Mouse (Mus musculus) midbrain, embryonic 15.5 days (tissue): Measurements from ENCODE around the gene Fmo2. TPM values are rescaled to one million over a fixed set of nuclear protein-coding genes. Genes with fewer than 3 reads are reported as not detected.

ENCODE experiments used
- ATAC-seq: fragments of 200-750 bp; cut with Nextera tagmentation; replicated peaks from 2 replicates; pipeline ENCODE4 v1.8.0; 2017; ENCODE audit warnings: moderate TSS enrichment
- H3K27ac ChIP-seq: fragments of 300-500 bp; sonication (generic); 2 replicates; pipeline ENCODE4 v1.5.1; 2015; ENCODE audit warnings: mild to moderate bottlenecking, inconsistent platforms
- H3K27me3 ChIP-seq: fragments of 300-500 bp; sonication (generic); replicated peaks from 2 replicates; pipeline ENCODE4 v1.6.1; 2015; ENCODE audit warnings: inconsistent platforms
- H3K36me3 ChIP-seq: fragments of 300-500 bp; sonication (generic); replicated peaks from 2 replicates; pipeline ENCODE4 v1.6.1; 2015; ENCODE audit warnings: inconsistent platforms
- H3K4me1 ChIP-seq: fragments of 300-500 bp; sonication (generic); 2 replicates; pipeline ENCODE4 v1.6.1; 2015; ENCODE audit warnings: inconsistent platforms
- H3K4me2 ChIP-seq: fragments of 300-500 bp; sonication (generic); 2 replicates; pipeline ENCODE4 v1.6.1; 2015; ENCODE audit warnings: inconsistent platforms, mild to moderate bottlenecking, moderate library complexity
- H3K4me3 ChIP-seq: fragments of 300-500 bp; sonication (generic); 2 replicates; pipeline ENCODE4 v1.5.1; 2015; ENCODE audit warnings: mild to moderate bottlenecking, inconsistent platforms
- H3K9ac ChIP-seq: fragments of 300-500 bp; sonication (generic); 2 replicates; pipeline ENCODE4 v1.6.1; 2015; ENCODE audit warnings: mild to moderate bottlenecking, inconsistent platforms
- H3K9me3 ChIP-seq: fragments of 300-500 bp; sonication (generic); 2 replicates; pipeline ENCODE4 v1.6.1; 2016; ENCODE audit warnings: inconsistent platforms
- WGBS: fragments of 180-500 bp; shearing (Covaris S2); methylation state at CpG from one replicate; pipeline ENCODE4 v1.1.7; 2015; ENCODE audit warnings: mixed read lengths; 5-methylcytosine and 5-hydroxymethylcytosine counted together
- polyA plus RNA-seq: library from polyadenylated mRNA; unstranded; fragments of >200 nt; fragmentation: Nextera tagmentation; extraction: Ambion mirVana; gene quantifications from 2 replicates; pipeline ENCODE4 v1.2.1, GENCODE M21; 2015

Fmo2 gene
- polyA plus RNA-seq, 1 experiment from 2014 or later: not detected

DNA sequence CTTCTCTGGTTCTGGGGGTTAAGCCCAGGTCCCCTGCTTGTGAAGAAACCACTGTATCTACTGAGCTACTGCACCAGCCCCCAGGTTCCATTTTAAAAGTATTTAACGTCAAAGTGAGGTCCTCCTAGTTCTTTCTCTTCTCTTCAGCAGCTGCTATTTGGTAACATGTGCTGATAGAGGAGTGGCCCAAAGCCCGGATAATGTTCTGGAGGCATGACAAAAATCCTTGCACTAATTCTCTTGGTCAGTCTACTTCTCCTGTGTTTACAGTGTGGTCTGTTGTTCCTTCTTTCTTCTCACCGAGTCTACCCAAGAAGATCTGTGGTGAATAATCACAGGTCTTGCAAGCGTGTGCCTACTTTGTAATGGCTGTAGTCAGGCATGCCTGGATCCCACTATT is 15.8 kb downstream of the Fmo2 start:
- WGBS: 87% methylated on average over 4 of the region's 4 CpGs
- H3K27me3 ChIP-seq: no peaks in the 10 kb centered on the region
- H3K9me3 ChIP-seq: no peaks in the 10 kb centered on the region
- H3K4me2 ChIP-seq: no peak overlapping the region
- no peaks in the 10 kb centered on the region for H3K4me1 ChIP-seq
- H3K4me3 ChIP-seq: no peak overlapping the region
- ATAC-seq: no peak
- H3K9ac ChIP-seq: no peak overlapping the region
- no peaks in the 10 kb centered on the region for H3K36me3 ChIP-seq
- no peak overlapping the region for H3K27ac ChIP-seq

DNA sequence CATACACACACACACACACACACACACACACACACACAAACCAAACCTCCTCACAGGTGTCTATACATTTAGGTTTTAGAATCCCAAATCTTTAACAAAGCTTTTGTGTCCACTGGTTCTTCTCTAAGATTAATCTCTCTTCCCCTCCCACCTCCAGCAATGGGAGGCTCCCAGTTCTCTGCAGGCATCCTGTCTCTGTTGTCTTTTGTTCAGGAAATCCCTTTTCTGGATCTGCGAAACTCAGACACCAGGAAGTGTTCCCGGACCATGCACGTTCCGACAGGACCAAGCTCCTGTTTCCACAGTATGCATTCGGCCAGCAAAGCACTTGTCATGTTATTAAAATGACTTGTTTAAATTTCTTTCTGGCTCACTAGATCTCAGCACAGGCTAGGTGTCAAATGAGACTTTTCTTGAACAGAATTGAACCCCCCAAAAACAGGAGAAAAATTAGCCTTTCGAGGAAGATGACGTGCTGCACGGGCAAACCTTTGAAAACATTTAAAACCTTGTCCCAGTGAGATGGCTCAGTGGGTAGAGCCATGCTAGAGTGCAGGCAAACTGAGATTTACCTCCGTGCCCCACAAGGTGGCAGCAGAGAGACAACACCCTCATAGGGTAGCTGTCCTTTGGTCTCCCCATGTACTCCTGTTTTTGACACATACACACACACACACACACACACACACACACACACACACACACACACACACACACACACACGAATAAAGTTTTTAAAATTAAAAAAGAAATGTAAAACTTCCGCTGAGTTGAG is 18.7 kb downstream of the Fmo2 start:
- Histone ChIP-seq H3K4me3 (no peak overlapping the region), H3K27me3 (no peaks in the 10 kb centered on the region), H3K4me2 (no peak overlapping the region), H3K36me3 (no peaks in the 10 kb centered on the region), H3K9me3 (no peaks in the 10 kb centered on the region), H3K9ac (no peak overlapping the region), H3K4me1 (no peaks in the 10 kb centered on the region), H3K27ac (no peak overlapping the region)
- 51% methylated on average over 11 of the region's 11 CpGs for WGBS
- ATAC-seq: no peak

DNA sequence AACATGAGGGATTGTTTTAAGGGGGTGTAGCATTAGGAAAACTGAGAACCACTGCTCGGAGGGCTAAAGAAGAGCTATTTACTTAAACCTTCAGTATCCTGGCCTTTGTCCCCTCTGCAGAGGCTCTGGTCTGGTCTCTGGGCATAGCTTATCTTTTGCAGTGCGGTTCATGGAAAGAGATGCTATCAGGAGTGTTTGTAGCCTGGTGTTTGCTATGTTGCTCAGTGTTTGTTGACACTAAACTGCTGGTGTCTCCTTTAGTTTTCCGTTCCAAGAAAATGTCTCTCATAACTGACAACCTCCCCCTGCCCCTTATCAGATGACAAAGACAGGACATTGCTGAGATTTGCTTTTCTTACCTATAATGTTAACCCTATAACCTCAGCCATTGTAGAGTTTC is 23.4 kb downstream of the Fmo2 start:
- H3K9me3 ChIP-seq: no peaks in the 10 kb centered on the region
- no peak for ATAC-seq

DNA sequence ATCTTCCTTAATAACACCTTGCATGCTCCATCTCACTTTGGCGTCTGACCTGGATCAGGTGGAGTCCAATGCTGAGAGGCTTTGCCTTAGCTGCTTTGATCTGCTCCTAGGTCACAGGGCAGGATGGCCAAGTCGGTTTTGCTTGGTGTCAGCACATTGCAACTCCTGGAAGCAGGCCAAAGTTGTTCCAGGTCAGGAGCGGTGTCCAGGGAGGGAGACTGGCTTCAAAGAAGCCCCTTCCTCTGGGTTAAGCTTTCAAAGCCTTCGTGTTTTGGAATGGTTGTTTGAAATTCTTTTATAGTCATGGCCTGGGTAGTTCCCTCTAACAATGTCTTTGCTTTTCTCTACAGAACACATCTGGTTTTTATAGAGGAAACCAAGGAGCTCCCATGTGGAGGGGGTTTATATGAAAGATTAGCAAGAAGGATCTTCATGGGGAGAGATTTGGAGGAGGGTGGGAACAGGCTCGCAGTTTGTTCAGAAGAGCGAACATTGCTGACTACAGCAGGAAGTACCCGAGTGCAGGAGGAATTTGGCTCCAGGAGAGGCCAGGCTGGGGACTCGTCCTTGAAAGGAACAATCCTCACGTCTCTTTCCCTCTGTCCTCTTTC is 26.7 kb downstream of the Fmo2 start:
- Histone ChIP-seq H3K4me1 (no peaks in the 10 kb centered on the region), H3K4me2 (no peak overlapping the region), H3K9ac (no peak overlapping the region), H3K4me3 (no peak overlapping the region), H3K36me3 (no peaks in the 10 kb centered on the region), H3K9me3 (no peaks in the 10 kb centered on the region; the same call in 1 of the 2 replicates), H3K27me3 (no peaks in the 10 kb centered on the region), H3K27ac (no peak overlapping the region)
- WGBS: 58% methylated on average over 9 of the region's 9 CpGs
- ATAC-seq: no peak

More for the DNA sequence above, 23.4 kb downstream of the Fmo2 start:
- H3K27ac ChIP-seq: no peak overlapping the region
- no peaks in the 10 kb centered on the region for H3K36me3 ChIP-seq
- no peak overlapping the region for H3K9ac ChIP-seq
- no peak overlapping the region for H3K4me2 ChIP-seq
- no peak overlapping the region for H3K4me3 ChIP-seq
- no peaks in the 10 kb centered on the region for H3K27me3 ChIP-seq
- no peaks in the 10 kb centered on the region for H3K4me1 ChIP-seq
- WGBS: 88% methylated on average over 3 of the region's 3 CpGs

DNA sequence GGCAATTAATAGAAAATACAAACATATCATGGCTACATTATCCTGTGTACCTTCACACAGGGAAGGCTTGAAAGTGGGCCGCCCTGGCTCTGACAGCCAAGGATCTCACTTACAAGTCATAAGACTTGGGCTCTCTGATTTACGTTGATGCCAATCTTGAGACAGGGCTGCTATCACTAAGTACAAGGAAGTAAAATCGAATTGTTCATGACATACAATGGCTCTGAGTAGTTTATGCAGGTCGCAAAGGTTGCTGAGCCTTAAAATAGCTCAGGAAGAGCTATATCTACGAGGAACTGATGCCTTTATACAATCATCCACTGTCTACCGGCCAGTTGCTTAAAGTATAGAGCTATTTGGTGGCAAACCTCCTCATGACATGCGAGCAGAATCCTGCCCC is 27.5 kb downstream of the Fmo2 start:
- no peak overlapping the region for H3K4me2 ChIP-seq
- no peaks in the 10 kb centered on the region for H3K4me1 ChIP-seq
- 85% methylated on average over 7 of the region's 7 CpGs for WGBS
- no peak overlapping the region for H3K9ac ChIP-seq
- no peaks in the 10 kb centered on the region for H3K27me3 ChIP-seq
- H3K36me3 ChIP-seq: no peaks in the 10 kb centered on the region
- no peak overlapping the region for H3K27ac ChIP-seq
- H3K9me3 ChIP-seq: no peaks in the 10 kb centered on the region; the same call in 1 of the 2 replicates
- no peak overlapping the region for H3K4me3 ChIP-seq
- ATAC-seq: no peak

DNA sequence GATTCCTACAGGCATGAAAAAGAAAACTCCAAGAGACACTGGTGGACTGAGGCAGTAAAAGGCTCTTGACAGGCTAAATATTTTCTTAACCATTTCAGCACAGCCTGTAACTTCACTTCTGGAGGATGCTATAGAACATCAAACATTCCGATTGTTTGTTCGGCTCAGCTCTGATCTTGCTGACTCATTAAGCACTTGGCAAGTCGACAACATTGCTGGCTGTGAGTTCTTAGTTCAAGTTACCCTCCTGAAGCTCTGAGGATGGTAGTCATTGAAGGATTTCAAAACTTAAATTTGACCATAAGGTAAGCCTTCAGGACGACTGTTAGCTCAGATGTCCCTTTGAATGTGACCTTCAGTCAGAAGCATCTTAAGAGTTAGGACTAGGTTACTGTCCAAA is 31.1 kb downstream of the Fmo2 start:
- Histone ChIP-seq H3K4me3 (no peak overlapping the region), H3K27me3 (no peaks in the 10 kb centered on the region), H3K27ac (no peak overlapping the region), H3K4me2 (no peak overlapping the region), H3K9ac (no peak overlapping the region), H3K36me3 (no peaks in the 10 kb centered on the region), H3K9me3 (no peaks in the 10 kb centered on the region; the same call in 1 of the 2 replicates), H3K4me1 (no peaks in the 10 kb centered on the region)
- WGBS: 80% methylated on average over 4 of the region's 4 CpGs
- no peak for ATAC-seq

DNA sequence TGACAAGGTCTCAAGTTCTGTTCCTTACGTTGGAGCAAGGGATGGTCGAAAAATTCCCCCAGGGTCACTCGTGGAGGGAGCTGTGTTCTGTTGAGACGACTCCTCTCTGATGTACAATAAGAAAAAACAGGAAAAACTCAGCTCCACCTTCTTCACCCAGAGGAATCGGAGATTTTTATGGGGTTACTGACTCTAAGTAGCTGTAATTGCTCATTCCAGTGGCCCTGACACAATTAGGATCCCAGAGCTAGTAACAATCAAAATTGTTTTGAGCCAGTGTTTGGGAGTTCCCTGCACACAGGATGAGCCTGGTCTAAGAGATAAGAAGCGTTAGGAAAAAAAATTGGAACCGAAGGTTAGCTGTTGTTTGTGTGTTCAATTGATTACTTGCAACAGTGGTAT is 32.2 kb downstream of the Fmo2 start, which contains the start of gene Fmo1:
Fmo1 (minus strand) TSS at position 331 of the 402 bp plus-strand sequence.
- 78% methylated on average over 7 of the region's 7 CpGs for WGBS
- Histone ChIP-seq H3K9ac (no peak within 1 kb of the TSS), H3K4me1 (no peaks in the 10 kb centered on the region), H3K4me3 (no peak within 1 kb of the TSS), H3K36me3 (no peaks in the 10 kb centered on the region), H3K9me3 (no peaks in the 10 kb centered on the region; the same call in 1 of the 2 replicates), H3K27me3 (no peaks in the 10 kb centered on the region), H3K4me2 (no peak within 1 kb of the TSS), H3K27ac (no peak within 1 kb of the TSS)
- no peak for ATAC-seq

DNA sequence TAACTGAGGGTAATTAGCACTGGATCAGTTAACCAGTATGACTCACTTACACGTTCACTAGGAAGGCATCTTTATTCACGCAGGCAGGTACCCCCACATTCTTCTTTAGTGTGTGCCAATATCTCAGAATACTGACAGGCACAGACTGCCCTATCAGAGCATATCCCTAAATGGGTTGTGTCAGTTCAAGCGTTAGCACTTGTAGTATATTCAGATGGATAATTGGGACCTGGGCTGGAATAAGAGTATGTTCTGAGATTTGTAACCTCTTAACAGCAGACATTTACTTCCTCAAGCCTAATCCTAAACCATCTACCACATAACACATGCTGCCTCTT is 33.1 kb downstream of the Fmo2 start:
- no peaks in the 10 kb centered on the region for H3K27me3 ChIP-seq
- no peaks in the 10 kb centered on the region; the same call in 1 of the 2 replicates for H3K9me3 ChIP-seq
- no peak overlapping the region for H3K4me2 ChIP-seq
- no peaks in the 10 kb centered on the region for H3K4me1 ChIP-seq
- H3K9ac ChIP-seq: no peak overlapping the region
- H3K27ac ChIP-seq: no peak overlapping the region
- H3K36me3 ChIP-seq: no peaks in the 10 kb centered on the region
- H3K4me3 ChIP-seq: no peak overlapping the region
- WGBS: 71% methylated on average over 3 of the region's 3 CpGs
- ATAC-seq: no peak

DNA sequence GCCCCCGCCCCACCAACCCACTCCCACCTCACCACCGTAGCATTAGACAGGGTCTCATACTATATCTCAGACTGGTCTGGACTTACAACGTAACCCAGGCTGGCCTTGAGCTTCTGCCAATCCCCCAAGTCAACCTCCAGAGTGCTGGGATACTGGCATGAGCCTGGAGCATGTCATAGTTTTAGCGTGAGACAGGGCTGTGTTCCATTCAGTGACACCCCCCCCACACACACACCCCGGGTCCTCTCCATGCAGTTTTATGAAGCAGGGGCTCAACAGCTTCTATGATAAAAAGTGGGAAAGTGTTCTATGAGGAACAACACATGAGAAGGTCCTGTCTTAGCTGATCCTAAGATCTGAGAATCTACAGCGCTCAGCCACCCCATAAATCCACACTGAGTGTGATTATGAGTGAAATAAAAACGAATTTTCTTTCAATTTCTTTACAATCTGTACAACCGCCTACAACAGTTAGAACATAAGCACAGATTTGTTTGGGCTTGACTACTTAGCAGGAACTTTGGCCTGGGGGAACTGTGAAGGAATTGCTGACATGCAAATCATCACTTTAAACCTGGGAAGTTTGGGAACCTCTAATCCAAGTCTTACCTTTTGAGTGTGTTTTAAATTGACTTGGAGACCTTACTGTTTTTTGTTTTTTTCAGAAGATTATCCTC is 33.6 kb downstream of the Fmo2 start:
- no peak for ATAC-seq
- no peak overlapping the region for H3K9ac ChIP-seq
- no peaks in the 10 kb centered on the region for H3K27me3 ChIP-seq
- no peaks in the 10 kb centered on the region; the same call in 1 of the 2 replicates for H3K9me3 ChIP-seq
- H3K27ac ChIP-seq: no peak overlapping the region
- 83% methylated on average over 8 of the region's 8 CpGs for WGBS
- H3K36me3 ChIP-seq: no peaks in the 10 kb centered on the region
- H3K4me1 ChIP-seq: 0 out of 2 replicates have a peak, but pooled peaks cover 2% of the 10 kb centered on the region
- no peak overlapping the region for H3K4me2 ChIP-seq
- H3K4me3 ChIP-seq: no peak overlapping the region

DNA sequence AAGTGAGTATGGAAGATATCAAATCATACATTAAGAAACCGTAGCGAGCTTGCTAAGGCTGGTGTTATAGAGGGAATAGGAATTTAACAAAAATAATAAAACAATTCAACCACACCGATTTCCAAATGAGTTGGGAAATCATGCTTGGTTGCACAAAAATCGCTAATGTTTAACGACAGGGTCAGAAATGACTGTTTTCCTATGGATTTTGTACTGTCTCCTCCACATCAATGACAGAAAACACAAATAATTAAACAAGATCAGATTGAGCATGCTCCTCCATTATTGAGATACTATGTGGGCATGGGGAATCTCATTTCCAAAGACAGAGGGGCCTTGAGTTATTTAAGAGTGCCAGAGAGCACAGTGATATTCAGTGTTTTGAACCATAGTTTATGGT is 34.2 kb downstream of the Fmo2 start:
- H3K27me3 ChIP-seq: no peaks in the 10 kb centered on the region
- no peak overlapping the region for H3K9ac ChIP-seq
- H3K9me3 ChIP-seq: no peaks in the 10 kb centered on the region; the same call in 1 of the 2 replicates
- WGBS: 93% methylated on average over 5 of the region's 5 CpGs
- no peak overlapping the region for H3K4me2 ChIP-seq
- H3K36me3 ChIP-seq: no peaks in the 10 kb centered on the region
- H3K4me3 ChIP-seq: no peak overlapping the region
- H3K4me1 ChIP-seq: 0 out of 2 replicates have a peak, but pooled peaks cover 3% of the 10 kb centered on the region
- ATAC-seq: no peak
- no peak overlapping the region for H3K27ac ChIP-seq

DNA sequence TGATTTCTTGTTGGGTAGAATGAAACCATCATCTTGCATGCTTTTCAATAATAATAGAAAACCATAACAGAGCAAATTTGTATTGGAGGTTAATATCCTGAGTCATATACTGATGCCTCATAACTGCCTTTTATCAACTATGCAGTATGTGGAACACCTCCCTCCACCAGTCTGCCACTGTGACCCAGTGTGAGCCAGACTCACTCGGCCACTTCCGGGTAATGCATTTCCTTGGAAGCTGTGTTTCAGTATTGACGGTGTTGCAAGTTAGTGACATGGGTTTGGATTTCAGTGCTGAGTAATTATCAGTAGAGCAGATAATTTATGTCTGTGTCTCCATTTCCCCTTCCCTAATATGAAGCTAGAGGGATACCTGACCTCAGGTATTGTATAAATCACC is 34.9 kb downstream of the Fmo2 start:
- no peak for ATAC-seq
- Histone ChIP-seq H3K27ac (no peak overlapping the region), H3K27me3 (no peaks in the 10 kb centered on the region), H3K4me2 (no peak overlapping the region), H3K36me3 (no peaks in the 10 kb centered on the region), H3K9me3 (no peaks in the 10 kb centered on the region), H3K4me3 (no peak overlapping the region), H3K9ac (no peak overlapping the region), H3K4me1 (0 out of 2 replicates have a peak, but pooled peaks cover 3% of the 10 kb centered on the region)
- WGBS: 89% methylated on average over 3 of the region's 3 CpGs

DNA sequence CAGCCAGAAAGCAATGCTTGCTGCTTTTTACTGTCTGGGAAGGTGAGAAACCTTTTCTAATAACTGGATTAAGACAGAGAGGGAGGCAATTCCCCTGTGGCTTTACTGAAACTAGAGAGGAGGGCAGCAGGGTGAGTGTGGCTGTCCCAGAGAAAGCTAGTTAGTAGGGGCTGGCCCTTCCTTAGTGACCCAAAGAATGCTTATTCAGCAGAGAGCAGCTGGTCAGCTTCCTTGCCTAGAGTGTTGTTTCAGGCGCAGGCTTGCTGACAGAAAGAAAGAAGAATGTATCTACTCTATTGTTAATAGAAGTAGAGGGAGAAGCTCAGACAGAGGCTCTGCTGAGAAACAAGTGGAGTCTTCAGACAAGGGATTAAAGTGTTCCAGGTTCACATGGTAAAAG is 36.2 kb downstream of the Fmo2 start:
- 0 out of 2 replicates have a peak, but pooled peaks cover 3% of the 10 kb centered on the region for H3K4me1 ChIP-seq
- ATAC-seq: no peak
- H3K4me2 ChIP-seq: no peak overlapping the region
- no peaks in the 10 kb centered on the region for H3K27me3 ChIP-seq
- no peak overlapping the region for H3K27ac ChIP-seq
- no peak overlapping the region for H3K9ac ChIP-seq
- no peaks in the 10 kb centered on the region for H3K36me3 ChIP-seq
- no peak overlapping the region for H3K4me3 ChIP-seq
- 31% methylated on average over 1 of the region's 1 CpGs for WGBS
- no peaks in the 10 kb centered on the region for H3K9me3 ChIP-seq
